Mouse (Mus musculus) cerebellum, adult 2 months (tissue): ENCODE measurements around the gene Eapp.

Experiments
- CTCF ChIP-seq: fragments of 200-500 bp; IDR thresholded peaks from 2 replicates; pipeline ENCODE4 v1.5.1; 2011; ENCODE audit warnings: low read depth, mild to moderate bottlenecking, control low read depth, low read length, moderate library complexity, borderline replicate concordance; ENCODE audit not compliant: insufficient read depth
- POLR2A ChIP-seq: fragments of 200-500 bp; IDR thresholded peaks from 2 replicates; pipeline ENCODE4 v1.6.1; 2011; ENCODE audit warnings: low read length, control low read depth, borderline replicate concordance; ENCODE audit not compliant: insufficient read depth

DNA sequence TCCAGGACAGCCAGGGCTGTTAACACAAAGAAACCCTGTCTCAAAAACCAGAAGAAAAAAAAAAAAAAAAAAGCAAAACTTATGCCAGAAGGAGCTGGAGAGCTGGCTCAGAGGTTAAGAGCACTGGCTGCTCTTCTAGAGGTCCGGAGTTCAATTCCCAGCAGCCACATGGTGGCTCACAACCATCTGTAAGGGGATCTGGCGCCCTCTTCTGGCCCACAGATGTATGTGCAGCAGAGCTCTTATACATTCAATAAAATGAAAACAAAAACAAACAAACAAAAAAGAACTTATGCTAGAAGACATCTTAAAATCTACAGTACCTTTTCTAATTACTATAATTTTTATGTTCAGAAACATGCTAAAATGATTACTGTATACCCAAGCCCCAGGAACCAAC lies 50.8 kb downstream of the Eapp start:
- 0 out of 2 replicates have a peak, but pooled peaks have one; percentile 5 for TF ChIP-seq CTCF
- TF ChIP-seq POLR2A: no peak
